Mouse (Mus musculus) gastrocnemius, postnatal 25 days (tissue): ENCODE data around the gene Gm36864. TPM values are rescaled to one million over a fixed set of nuclear protein-coding genes. Genes with fewer than 3 reads are reported as not detected.
"Not testable (repeated sequence)": the region's sequence is repeated elsewhere in the genome, so short reads cannot be mapped to it uniquely, and the experiment has no call there.

Source experiments
- DNase-seq: peaks from one replicate; pipeline ENCODE4 v3.0.0; 2022
- long read RNA-seq, 2 experiments: library from polyadenylated mRNA; stranded (forward); transcript quantifications; one replicate each; pipeline ENCODE4 v2.0.0; 2021
- total RNA-seq, 2 experiments: library from RNA; stranded (reverse); gene quantifications; 1 replicate in 1 of 2; 2 replicates in 1 of 2; pipeline ENCODE4 v1.2.3; 2021

Gm36864 gene
- not detected for total RNA-seq
- long read RNA-seq, experiment 1: 0 reads
- long read RNA-seq, experiment 2: 0 reads

DNA sequence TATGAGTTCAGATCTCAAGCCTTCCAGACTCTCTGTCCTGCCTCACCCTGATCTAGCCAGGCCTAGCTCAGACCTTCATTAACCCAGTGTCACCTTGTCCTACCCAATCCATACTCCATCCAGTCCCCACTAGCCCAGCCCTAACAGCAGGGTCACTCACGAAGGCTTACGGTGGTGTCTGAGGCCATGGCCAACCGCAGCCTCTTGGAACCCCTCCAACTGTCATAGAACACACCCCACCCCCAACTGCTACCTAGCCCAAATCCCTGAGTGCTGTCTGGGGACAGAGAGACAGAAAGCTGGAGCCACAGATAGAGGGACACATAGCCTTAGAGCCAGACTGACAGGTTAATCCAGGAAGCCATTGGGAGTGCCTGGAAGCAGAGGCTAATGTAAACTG, at the start of gene Gm36864:
TSS of gene Gm36864 (plus strand) at position 269 of the 400 bp plus-strand sequence.
- DNase-seq: no peak

DNA sequence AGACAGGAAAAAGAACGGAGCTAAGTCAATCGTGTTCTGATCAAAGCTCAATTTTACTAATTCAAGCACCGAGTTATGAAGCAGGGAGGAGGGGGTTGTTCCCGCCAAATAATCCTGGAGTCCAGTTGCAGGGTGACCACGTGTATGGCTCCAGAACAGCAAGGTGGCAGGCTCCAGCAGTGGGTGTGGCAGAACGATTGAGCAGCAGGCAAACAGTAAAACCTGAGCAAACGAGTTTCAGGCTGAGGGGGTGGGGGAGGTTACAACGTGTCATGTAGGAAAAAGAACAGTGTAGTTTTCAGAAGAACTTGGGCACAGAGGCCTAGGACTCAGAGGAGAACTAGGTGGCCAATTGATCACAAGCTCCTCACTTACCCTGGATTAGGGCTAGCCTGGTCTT, 49.5 kb upstream of the Gm36864 start:
- not testable (repeated sequence) for DNase-seq

DNA sequence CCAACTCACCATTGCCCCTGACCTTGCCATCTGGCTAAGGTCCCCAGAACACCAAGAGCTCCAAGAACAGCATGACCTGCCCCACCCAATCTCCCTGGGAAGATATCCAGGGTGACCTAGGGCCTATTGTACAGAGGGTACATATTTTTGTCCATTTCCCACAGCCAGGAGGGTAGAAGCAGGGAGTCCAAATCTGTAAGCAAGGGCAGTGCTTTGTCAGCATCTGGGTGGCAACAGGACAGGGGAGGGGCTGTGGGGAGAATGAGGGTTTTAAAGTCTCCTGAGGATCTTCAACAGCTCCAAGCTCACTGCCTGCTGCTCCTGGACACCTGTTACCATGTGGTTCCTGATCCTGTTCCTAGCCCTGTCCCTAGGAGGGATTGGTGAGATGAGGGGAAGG, 48.0 kb upstream of the Gm36864 start, which contains the start of gene Klk1b24:
TSS of gene Klk1b24 (plus strand) at position 301 of the 400 bp plus-strand sequence.
- DNase-seq: not testable (repeated sequence)

DNA sequence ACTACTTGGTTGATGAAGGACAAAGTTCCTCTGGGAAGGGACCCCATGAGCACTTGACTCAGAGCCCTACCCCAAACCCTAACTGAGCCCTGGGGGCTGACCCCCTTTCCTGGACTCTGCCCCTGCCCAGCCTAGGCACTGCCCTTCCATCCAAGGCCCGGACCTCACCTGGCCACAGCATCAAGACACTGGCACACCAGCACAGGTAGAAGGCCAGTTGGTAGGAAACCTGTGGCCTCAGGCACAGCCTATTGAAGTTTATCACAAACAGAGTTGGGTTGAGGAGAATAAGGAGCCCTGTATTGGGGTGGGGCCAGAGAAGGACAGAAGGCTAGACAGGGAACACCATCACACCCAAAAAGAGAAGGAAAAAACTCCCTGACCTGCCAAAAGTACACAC, 42.5 kb upstream of the Gm36864 start:
- DNase-seq: not testable (repeated sequence)

DNA sequence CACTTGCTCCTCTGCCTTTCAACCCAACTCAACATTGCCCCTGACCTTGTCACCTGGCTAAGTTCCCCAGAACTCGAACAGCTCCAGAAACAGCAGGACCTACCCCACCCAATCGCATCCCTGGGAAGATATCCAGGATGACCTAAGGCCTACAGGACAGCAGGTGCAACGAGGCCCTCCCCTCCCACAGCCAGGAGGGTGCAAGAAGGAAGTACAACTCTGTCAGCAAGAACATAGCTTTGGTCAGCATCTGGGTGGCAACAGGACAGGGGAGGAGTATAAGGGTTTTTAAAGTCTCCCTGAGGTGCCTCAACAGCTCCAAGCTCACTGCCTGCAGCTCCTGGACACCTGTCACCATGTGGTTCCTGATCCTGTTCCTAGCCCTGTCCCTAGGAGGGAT, 38.1 kb upstream of the Gm36864 start, which contains the start of gene Klk1b3:
TSS of gene Klk1b3 (plus strand) at position 301 of the 400 bp plus-strand sequence.
- DNase-seq: no peak

DNA sequence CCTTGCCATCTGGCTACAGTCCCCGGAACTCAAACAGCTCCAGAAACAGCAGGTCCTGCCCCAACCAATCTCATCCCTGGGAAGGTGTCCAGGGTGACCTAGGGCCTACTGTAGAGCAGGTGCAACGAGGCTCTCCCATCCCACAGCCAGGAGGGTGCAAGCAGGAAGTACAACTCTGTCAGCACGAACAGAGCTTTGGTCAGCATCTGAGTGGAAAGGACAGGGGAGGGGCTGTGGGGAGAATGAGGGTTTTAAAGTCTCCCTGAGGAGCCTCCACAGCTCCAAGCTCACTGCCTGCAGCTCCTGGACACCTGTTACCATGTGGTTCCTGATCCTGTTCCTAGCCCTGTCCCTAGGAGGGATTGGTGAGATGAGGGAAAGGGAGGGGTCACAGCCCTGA, 28.8 kb upstream of the Gm36864 start, which contains the start of gene Klk1b4:
TSS of gene Klk1b4 (plus strand) at position 301 of the 400 bp plus-strand sequence.
- not testable (repeated sequence) for DNase-seq

DNA sequence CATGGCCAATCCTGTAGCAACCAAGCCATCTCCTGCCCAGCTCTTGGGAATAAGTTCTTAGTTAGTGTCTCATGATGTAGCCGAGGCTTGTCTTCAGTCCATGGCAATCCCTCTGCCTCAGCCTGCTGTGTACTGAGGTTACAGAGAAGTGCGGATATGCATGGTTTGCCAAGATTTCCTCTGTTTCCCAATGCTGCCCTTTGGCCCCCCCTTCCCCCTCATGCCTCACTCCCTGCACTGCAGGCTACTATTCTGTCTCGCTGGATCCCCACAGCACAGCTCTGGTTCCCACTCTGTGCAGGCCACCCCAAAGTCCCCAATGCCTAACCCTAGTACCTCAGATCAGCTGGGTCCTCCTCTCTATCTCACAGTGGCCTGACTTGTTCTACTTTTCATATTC, 27.7 kb upstream of the Gm36864 start:
- DNase-seq: no peak

DNA sequence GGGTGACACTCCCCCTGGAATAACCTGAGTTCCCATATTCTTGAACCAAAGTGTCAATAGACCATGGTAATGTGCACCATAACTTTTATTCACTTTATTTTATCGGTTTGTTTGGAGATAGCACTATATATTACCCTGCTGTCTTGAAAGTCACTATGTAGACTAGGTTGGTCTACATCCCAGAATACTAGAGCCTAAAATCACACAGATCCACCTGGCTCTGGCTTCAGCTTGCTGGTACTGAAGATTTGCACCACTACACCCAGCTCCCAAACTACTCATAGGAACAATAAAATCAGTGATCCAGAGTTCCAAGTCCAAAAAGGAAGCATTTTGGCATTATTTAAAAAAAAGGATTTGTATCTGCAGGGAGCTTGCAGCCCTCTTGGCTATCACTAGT, 20.3 kb upstream of the Gm36864 start, which contains the start of gene Klk1b5:
TSS of gene Klk1b5 (plus strand) at position 301 of the 400 bp plus-strand sequence.
- DNase-seq: no peak

DNA sequence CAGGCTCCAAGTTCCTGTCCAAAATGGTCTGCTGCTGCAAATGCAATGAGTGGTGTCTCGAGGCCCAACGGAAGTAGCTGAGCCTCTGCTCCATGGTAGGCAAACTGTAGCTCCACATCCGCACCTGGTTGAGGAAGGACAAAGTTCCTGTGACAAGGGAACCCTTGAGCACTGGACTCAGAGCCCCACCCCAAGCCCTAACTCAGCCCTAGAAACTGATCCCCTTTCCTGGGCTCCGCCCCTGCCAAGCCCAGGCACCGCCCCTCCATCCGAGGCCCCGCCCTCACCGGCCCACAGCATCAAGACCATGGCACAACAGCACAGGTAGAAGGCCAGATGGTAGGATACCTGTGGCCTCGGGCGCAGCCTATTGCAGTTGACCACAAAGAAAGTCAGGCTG, 14.4 kb upstream of the Gm36864 start:
- DNase-seq: not testable (repeated sequence)

DNA sequence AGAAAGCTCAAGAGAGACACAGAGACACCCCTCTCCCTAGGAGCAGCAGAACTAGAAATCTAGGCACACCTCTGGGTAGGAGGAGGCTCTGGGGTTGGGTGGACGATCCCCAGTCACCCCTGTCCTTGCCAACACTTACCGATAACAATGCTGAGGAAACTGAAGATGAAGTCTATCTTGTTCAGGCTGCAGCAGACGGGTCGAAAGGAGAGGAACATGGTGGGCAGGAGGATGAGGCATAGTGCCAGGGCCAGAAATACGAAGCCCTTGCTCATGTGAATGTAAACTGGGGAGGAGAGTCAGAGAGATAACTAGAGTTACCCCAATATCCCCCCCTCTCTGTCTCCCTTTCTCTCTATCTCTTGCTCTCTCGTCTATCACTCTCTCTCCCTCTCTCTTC, 13.6 kb upstream of the Gm36864 start:
- not testable (repeated sequence) for DNase-seq

DNA sequence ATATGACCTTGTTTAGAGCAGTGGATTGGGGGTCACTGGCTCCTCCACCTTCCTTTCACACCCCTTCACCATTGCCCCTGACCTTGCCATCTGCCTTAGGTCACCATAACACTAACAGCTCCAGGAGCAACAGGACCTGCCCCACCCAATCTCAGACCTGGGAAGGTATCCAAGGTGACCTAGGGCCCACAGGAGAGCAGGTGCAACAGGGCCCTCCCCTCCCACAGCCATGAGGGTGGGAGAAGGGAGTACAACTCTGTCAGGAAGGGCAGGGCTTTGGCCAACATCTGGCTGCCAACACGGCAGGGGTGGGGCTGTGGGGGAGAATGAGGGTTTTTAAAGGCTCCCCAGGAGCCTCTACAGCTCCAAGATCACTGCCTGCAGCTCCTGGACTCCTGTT, 10.9 kb upstream of the Gm36864 start, which contains the start of gene Klk1:
TSS of gene Klk1 (plus strand) at position 285 of the 400 bp plus-strand sequence.
- DNase-seq: no peak

DNA sequence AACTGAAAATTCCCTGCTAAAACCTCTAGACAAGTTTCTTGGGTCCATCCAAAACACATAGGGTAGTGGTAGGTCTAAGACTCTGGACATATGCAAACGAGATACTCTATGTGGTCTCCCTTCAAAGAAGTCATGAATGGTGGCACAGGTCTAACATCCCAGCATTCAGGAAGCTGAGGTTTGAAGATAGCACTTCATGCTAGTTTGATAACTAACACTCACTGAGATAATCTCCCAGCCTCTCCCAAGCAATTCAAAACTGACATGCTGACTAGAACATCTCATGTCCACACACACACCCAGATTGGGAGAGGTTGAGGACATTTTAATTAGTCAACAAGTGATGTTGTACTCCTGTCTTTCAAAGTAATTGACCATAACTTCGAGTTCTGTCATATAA, 3.9 kb downstream of the Gm36864 start:
- DNase-seq: no peak

DNA sequence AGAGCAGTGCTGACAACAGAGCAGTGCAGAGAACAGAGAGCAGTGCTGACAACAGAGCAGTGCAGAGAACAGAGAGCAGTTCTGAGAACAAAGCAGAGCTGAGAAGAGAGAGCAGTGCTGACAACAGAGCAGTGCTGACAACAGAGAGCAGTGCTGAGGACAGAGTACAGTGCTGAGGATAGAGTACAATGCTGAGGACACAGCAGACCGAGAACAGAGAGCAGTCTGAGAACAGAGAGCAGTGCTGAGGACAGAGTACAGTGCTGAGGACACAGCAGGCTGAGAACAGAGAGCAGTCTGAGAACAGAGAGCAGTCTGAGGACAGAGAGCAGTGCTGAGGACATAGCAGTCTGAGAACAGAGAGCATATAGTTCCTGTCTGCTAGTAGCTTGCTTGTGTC, 4.7 kb downstream of the Gm36864 start:
- no peak for DNase-seq

DNA sequence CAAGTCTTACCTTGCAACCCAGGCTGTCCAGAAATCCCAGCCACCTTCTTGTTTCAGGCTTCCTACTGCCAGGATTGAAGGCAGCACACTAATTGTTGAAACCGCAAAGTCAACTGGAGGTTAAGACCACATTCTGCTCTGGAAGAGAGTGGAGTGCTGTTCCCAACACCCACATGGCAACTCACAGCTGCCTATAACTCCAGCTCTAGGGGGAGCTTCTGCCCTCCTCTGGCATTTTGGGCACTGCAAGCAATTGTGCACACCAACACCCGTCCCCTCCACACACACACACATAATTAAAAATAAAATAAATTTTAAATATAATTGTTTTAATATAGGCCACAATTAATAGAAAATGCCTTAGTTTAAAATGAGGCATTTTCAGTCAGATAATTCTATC, 5.2 kb downstream of the Gm36864 start:
- DNase-seq: no peak

DNA sequence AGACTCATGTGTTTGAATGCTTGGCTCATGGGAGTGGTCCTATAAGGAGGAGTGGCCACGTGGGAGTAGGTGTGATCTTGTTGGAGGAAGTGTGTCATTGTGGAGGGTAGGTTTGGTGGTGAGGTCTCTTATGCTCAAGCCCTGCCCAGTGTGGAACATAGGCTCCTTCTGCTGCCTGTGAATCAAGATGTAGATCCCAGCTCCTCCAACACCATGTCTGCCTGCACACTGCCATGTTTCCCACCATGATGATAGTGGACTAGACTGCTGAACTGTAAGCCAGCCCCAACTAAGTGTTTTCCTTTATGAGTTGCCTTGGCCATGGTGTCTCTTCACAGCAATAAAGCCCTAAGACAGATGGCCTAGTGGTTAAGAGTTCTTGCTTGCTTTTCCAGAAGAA, 8.1 kb downstream of the Gm36864 start:
- DNase-seq: no peak

DNA sequence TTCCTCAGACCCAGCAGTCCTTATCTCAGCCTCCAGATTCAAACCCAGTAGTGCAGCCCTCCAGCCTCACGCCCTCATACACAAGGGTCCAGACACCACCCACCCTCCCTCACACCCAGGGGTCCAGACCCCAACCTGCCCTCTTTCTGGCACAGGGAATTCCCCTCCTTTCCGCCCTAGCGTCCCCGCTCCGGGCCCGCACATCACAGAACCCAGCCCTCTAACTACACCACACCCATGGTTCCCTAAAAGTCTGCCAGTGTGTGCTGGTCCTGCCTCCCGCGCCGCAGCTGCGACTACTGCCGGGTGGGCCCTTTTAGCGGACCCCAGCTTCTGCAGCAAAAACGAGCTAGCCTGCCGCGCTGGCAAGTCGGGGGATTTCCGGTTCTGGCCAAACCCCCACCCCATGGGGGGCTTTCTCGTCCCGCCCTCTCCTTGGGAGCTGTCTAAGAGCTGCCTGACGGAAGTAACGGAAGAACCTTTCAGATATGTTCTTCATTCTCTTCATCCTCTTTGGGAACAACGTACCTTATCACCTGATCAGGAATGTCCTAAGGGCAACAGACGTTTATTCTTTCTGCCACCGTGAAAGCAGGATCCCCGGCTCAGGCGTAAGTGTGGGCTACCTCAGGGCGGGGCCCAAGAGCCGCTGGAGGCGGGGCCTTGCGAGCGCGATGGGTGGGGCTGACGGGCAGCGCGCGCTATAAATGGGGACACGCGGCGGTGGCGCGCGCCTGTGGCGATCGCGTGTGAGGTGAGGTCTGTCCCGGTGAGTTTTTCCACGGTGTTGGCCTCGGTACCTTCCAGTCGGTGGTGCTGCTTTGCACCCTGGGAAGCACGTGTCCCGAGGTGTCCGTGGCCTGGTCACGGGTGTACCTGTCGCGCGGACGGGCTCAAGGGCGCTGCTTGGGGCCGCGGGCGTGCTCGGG, 10.3 kb downstream of the Gm36864 start, which contains the start of the genes 1700028J19Rik and 2410002F23Rik:
TSS of gene 1700028J19Rik (minus strand) at position 641 of the 929 bp plus-strand sequence.
TSS of gene 2410002F23Rik (plus strand) at position 668 of the 929 bp plus-strand sequence.
- DNase-seq: peak; percentile 86

DNA sequence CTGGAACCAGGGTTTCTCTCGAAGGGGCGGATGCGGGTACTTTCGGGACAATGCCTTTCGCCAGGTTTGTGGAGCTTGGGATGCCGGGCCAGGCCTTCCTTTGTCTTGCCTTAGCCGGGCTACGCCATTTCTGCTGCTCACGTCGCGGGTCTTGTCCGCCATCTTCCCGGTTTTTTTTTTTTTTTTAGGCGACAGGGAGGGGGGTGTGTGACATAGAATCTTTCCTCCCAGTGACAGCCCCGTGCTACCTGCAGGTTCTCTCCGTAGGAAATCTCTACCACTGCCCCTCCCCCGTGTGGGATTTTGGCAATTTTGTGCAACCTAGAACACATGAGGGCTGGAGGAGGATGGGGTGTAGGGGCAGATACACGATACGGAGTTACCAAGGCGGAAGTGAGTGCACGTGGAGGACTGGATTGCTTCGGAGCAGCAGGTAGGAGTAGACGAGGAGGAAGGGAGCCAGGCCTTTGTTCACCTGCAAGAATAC, 11.1 kb downstream of the Gm36864 start:
- no peak for DNase-seq

DNA sequence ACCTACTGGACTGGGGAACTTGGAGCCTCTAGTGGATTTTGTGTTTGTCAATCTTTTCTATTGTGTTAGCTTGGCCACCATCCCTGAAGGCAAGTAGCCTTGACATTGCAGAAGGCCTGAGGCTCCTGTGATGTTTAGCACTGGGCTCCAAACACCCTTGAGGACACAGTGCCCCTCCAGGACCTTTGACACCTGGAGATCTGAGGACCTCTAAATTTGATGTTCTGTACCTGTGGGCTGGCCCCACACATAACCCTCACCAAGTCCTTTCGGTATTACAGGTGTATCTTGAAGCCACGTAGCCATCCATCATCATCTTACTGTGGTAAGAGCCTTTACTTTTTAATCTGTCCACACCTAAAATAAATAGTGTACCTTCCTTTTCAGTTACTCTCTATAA, 12.0 kb downstream of the Gm36864 start:
- DNase-seq: no peak

DNA sequence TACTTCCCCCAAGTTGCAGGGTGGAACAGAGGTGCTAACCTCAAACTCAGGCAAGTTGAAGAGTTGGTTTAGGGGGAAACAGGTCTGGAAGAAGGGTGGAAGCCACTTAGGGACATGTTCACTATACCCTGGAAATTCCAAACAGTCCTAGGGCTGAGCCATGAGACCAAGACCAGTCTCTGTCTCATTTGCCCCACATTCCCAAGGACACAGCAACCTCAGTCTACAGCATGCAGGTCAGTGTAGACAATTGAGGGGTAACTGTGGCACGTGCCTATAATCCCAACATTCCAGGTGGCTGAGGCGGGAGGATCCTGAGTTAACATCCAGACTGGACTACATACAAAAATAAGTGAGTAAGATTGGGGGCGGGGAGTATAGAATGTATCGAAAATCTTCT, 13.3 kb downstream of the Gm36864 start:
- DNase-seq: no peak

DNA sequence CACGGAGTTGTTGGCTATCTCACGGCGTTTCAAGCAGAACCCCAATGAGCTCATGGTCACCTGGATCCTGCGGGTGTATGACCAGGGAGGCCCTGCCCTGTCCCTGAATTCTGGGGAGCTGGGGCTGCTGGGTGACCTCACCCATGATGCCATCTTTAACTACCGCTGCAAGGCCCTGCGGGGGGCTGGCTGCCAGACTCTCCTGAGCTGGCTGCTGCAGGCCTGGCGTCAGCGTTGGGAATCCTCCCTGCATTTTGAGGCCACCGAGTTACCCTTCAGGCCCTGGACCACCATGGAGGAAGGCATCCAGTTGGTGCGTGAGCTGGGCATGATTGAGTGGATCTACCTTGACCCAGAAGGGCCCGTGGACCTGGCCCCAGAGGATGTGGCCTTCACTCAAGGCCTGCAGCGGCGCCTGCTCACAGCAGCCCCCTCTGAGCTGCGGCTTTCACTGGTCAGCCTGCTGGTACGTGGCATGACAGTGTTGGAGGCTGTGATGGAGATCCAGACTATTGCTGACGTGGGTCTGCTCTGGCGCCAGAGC, 14.8 kb downstream of the Gm36864 start:
- DNase-seq: not testable (repeated sequence)

DNA sequence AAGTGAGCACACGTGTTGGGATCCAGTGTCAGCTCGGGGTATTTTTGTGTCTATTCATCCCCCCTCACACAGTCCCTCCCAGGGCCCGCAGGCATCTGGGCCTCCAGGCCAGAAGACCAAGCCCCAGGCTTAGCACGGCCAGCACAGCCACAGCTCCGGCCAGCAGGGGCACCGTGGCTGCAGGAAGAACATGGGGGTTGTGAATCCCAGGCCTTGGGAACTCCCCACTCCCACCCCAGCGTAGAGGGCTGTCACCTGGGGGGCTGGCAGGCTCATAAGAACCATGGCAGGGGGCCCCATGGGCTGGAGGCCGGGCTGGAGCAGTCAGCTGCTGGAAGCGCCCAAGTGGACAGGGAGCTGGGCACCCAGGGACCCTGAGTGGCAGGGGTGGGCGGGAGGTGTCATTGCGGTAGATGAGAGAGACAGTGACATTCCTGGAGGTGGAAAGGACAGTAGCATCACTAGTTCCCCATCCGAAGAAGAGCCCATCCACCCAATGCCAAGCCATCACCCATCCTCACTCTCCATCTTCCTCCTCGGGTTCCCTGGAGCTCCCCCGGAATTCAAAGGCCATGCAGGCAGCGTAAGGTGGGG, 17.1 kb downstream of the Gm36864 start:
- DNase-seq: no peak

DNA sequence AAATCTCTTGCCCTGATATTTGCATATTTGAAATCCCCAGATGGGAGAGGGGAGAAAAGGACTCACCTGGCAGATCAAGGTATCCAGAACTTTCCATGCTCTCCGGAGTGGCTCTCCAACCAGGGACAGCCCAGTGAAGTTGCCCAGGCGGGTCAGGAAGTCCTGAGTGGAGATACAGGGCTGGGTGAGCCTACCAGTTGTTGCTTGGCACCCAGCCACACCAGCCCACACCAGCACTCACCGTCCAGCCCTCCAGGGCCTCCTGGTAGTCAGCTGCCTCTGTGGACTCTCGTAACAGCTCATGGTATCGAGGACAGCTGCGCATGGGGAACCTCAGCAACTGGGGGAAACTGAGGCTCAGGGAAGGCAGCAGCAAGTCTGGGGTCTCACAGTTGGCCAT, 19.0 kb downstream of the Gm36864 start:
- no peak for DNase-seq
